Mouse (Mus musculus) T-helper 2 cell (primary cell): ENCODE data around the gene Fhdc1.

Experiments
- in situ Hi-C: fragments of 300-600 bp; cut with MboI, MseI; formaldehyde crosslinking; loops from one replicate; pipeline ENCODE4 v1.15.1; 2025; ENCODE audit warnings: high pct_unique_total_duplicates

The Fhdc1 gene

GRCm38 (mm10) chr3:84480006-84480897 lies at the start of gene Fhdc1:
Gene Fhdc1, minus strand, starts transcription at chr3:84480429.
- in situ Hi-C loops = no loop called here

- in situ Hi-C loops = loop anchor here (10.0 kb wide), 1 partner anchor 1136 kb away; no protein-coding TSS in a partner anchor
These were observed 48.8 kb upstream of the Fhdc1 start for GRCm38 (mm10) chr3:84529021-84529420.

GRCm38 (mm10) chr3:84524952-84525351 lies 44.7 kb upstream of the Fhdc1 start:
- in situ Hi-C loops = loop anchor here (10.0 kb wide), 1 partner anchor 1140 kb away; no protein-coding TSS in a partner anchor

- in situ Hi-C loops = no loop called here
These were observed 35.9 kb upstream of the Fhdc1 start for GRCm38 (mm10) chr3:84516163-84516562.

GRCm38 (mm10) chr3:84512774-84513515 lies 32.7 kb upstream of the Fhdc1 start:
- in situ Hi-C loops = no loop called here

- in situ Hi-C loops = no loop called here
These were observed 25.0 kb upstream of the Fhdc1 start for GRCm38 (mm10) chr3:84505193-84505592.

GRCm38 (mm10) chr3:84504291-84504690 lies 24.1 kb upstream of the Fhdc1 start:
- in situ Hi-C loops = no loop called here

GRCm38 (mm10) chr3:84502101-84502500 lies 21.9 kb upstream of the Fhdc1 start:
- in situ Hi-C loops = no loop called here

GRCm38 (mm10) chr3:84500491-84500890 lies 20.3 kb upstream of the Fhdc1 start:
- in situ Hi-C loops = no loop called here

GRCm38 (mm10) chr3:84497718-84498117 lies 17.5 kb upstream of the Fhdc1 start:
- in situ Hi-C loops = no loop called here

GRCm38 (mm10) chr3:84492657-84493056 lies 12.4 kb upstream of the Fhdc1 start:
- in situ Hi-C loops = no loop called here

- in situ Hi-C loops = no loop called here
These were observed 11.9 kb upstream of the Fhdc1 start for GRCm38 (mm10) chr3:84492148-84492547.

GRCm38 (mm10) chr3:84488716-84489115 lies 8.5 kb upstream of the Fhdc1 start:
- in situ Hi-C loops = no loop called here

GRCm38 (mm10) chr3:84484891-84485290 lies 4.7 kb upstream of the Fhdc1 start:
- in situ Hi-C loops = no loop called here

GRCm38 (mm10) chr3:84484333-84484732 lies 4.1 kb upstream of the Fhdc1 start:
- in situ Hi-C loops = no loop called here

- in situ Hi-C loops = no loop called here
These were observed 1.9 kb upstream of the Fhdc1 start for GRCm38 (mm10) chr3:84482121-84482520.

- in situ Hi-C loops = no loop called here
These were observed 875 bp upstream of the Fhdc1 start for GRCm38 (mm10) chr3:84481104-84481503.

- in situ Hi-C loops = no loop called here
These were observed 780 bp downstream of the Fhdc1 start for GRCm38 (mm10) chr3:84479293-84480005.

GRCm38 (mm10) chr3:84478896-84479292 lies 1.3 kb downstream of the Fhdc1 start:
- in situ Hi-C loops = no loop called here

GRCm38 (mm10) chr3:84478195-84478594 lies 2.0 kb downstream of the Fhdc1 start:
- in situ Hi-C loops = no loop called here

GRCm38 (mm10) chr3:84477498-84477897 lies 2.7 kb downstream of the Fhdc1 start:
- in situ Hi-C loops = no loop called here
